Mouse (Mus musculus) CH12.LX (cell line): ENCODE results near the gene Fam184a. TPM values are rescaled to one million over a fixed set of nuclear protein-coding genes. Genes with fewer than 3 reads are reported as not detected.

ENCODE experiments used
- DNase-seq: peaks from one replicate; pipeline ENCODE4 v3.0.0-alpha.2; 2013; ENCODE audit errors: extremely low read depth
- H3K27ac ChIP-seq: 2 replicates; pipeline ENCODE4 v1.5.1; 2012; ENCODE audit warnings: low read depth, mild to moderate bottlenecking, control low read depth, moderate library complexity; ENCODE audit not compliant: insufficient read depth
- H3K27me3 ChIP-seq: replicated peaks from 2 replicates; pipeline ENCODE3; 2012; ENCODE audit warnings: inconsistent platforms
- H3K36me3 ChIP-seq, 2 experiments: replicated peaks in 1 of 2; 2 replicates each; pipeline versions ENCODE3 to v1.6.1; 2012; ENCODE audit warnings: inconsistent platforms in 1 of 2, low read length in 1 of 2, mild to moderate bottlenecking in 1 of 2, mixed read lengths in 1 of 2, moderate library complexity in 1 of 2; ENCODE audit not compliant: control insufficient read depth in 1 of 2, insufficient read depth in 1 of 2
- H3K4me1 ChIP-seq, 2 experiments: 2 replicates each; pipeline ENCODE4 v1.6.1; 2012; ENCODE audit warnings: inconsistent platforms in 1 of 2, moderate library complexity in 1 of 2; ENCODE audit not compliant: insufficient read depth in 2 of 2, control insufficient read depth in 1 of 2
- H3K4me2 ChIP-seq: 2 replicates; pipeline ENCODE4 v1.6.1; 2012; ENCODE audit warnings: low read depth, mild to moderate bottlenecking, control low read depth; ENCODE audit not compliant: poor library complexity, insufficient read depth, severe bottlenecking
- H3K4me3 ChIP-seq, 3 experiments: fragments of 150-350 bp in 1 of 3; sonication (generic) in 1 of 3; replicated peaks in 1 of 3; 2 replicates each; pipeline versions ENCODE3 to v1.5.1; 2011 to 2012; ENCODE audit warnings: low read depth in 2 of 3, low read length in 2 of 3, mild to moderate bottlenecking in 2 of 3, moderate library complexity in 2 of 3, control low read depth in 1 of 3, improper control_type of control experiment in 1 of 3, inconsistent platforms in 1 of 3, mixed read lengths in 1 of 3; ENCODE audit not compliant: poor library complexity in 1 of 3
- H3K79me2 ChIP-seq: replicated peaks from 2 replicates; pipeline ENCODE4 v1.6.1; 2012; ENCODE audit warnings: mild to moderate bottlenecking, moderate library complexity; ENCODE audit not compliant: control insufficient read depth, poor library complexity, insufficient read depth, severe bottlenecking; ENCODE audit errors: extremely low read depth
- H3K9ac ChIP-seq: 2 replicates; pipeline ENCODE4 v1.6.1; 2012; ENCODE audit warnings: low read depth, mild to moderate bottlenecking, control low read depth, moderate library complexity; ENCODE audit not compliant: insufficient read depth
- H3K9me3 ChIP-seq: replicated peaks from 2 replicates; pipeline ENCODE3; 2012; ENCODE audit warnings: low read length, inconsistent platforms, mixed read lengths
- CHD1 ChIP-seq: IDR thresholded peaks from 2 replicates; pipeline ENCODE4 v1.6.1; 2012; ENCODE audit warnings: low read depth, low read length, improper control_type of control experiment, inconsistent platforms
- E2F4 ChIP-seq: IDR thresholded peaks from 2 replicates; pipeline ENCODE4 v1.6.1; 2011; ENCODE audit warnings: low read depth, low read length, improper control_type of control experiment; ENCODE audit not compliant: insufficient replicate concordance
- ELF1 ChIP-seq: IDR thresholded peaks from 2 replicates; pipeline ENCODE4 v1.6.1; 2014; ENCODE audit warnings: low read depth, mild to moderate bottlenecking, inconsistent platforms, low read length, improper control_type of control experiment
- GABPA ChIP-seq: IDR thresholded peaks from 2 replicates; pipeline ENCODE4 v1.6.1; 2012; ENCODE audit warnings: low read depth, low read length, improper control_type of control experiment, inconsistent platforms; ENCODE audit not compliant: insufficient replicate concordance
- HCFC1 ChIP-seq: IDR thresholded peaks from 2 replicates; pipeline ENCODE4 v1.6.1; 2012; ENCODE audit warnings: low read depth, mild to moderate bottlenecking, inconsistent platforms, low read length, improper control_type of control experiment
- JUND ChIP-seq: conservative IDR thresholded peaks from 2 replicates; pipeline ENCODE4 v1.6.1; 2011; ENCODE audit warnings: low read depth, low read length, improper control_type of control experiment
- KAT2A ChIP-seq: IDR thresholded peaks from 2 replicates; pipeline ENCODE4 v1.6.1; 2012; ENCODE audit warnings: low read length, improper control_type of control experiment, inconsistent platforms; ENCODE audit not compliant: insufficient replicate concordance
- MAX ChIP-seq: IDR thresholded peaks from 2 replicates; pipeline ENCODE4 v1.6.1; 2011; ENCODE audit warnings: low read length, improper control_type of control experiment
- MXI1 ChIP-seq: IDR thresholded peaks from 2 replicates; pipeline ENCODE4 v1.6.1; 2011; ENCODE audit warnings: mild to moderate bottlenecking, low read depth, low read length, improper control_type of control experiment
- MYC ChIP-seq: IDR thresholded peaks from 2 replicates; pipeline ENCODE4 v1.6.1; 2011; ENCODE audit warnings: low read depth, mild to moderate bottlenecking, improper control_type of control experiment, low read length
- NELFE ChIP-seq: IDR thresholded peaks from 2 replicates; pipeline ENCODE4 v1.6.1; 2011; ENCODE audit warnings: low read depth, low read length, improper control_type of control experiment
- PAX5 ChIP-seq: IDR thresholded peaks from 2 replicates; pipeline ENCODE4 v1.6.1; 2012; ENCODE audit warnings: low read length, inconsistent platforms, mixed read lengths
- POLR2AphosphoS2 ChIP-seq: IDR thresholded peaks from 2 replicates; pipeline ENCODE4 v1.6.1; 2011; ENCODE audit warnings: low read depth, low read length, improper control_type of control experiment
- SMC3 ChIP-seq: IDR thresholded peaks from 2 replicates; pipeline ENCODE4 v1.6.1; 2011; ENCODE audit warnings: low read depth, low read length, improper control_type of control experiment
- USF1 ChIP-seq: IDR thresholded peaks from 2 replicates; pipeline ENCODE4 v1.6.1; 2014; ENCODE audit warnings: low read depth, mild to moderate bottlenecking, inconsistent platforms, low read length, improper control_type of control experiment
- ZC3H11A ChIP-seq: IDR thresholded peaks from 2 replicates; pipeline ENCODE4 v1.6.1; 2012; ENCODE audit warnings: low read depth, mild to moderate bottlenecking, inconsistent platforms, low read length, improper control_type of control experiment
- ZMIZ1 ChIP-seq: IDR thresholded peaks from 2 replicates; pipeline ENCODE4 v1.6.1; 2012; ENCODE audit warnings: low read depth, mild to moderate bottlenecking, inconsistent platforms, low read length, improper control_type of control experiment
- ZNF384 ChIP-seq: IDR thresholded peaks from 2 replicates; pipeline ENCODE4 v1.6.1; 2012; ENCODE audit warnings: low read depth, low read length, improper control_type of control experiment, inconsistent platforms
- dilution Hi-C: fragments of 300-500 bp; cut with MboI; formaldehyde crosslinking; loops from 2 replicates; pipeline ENCODE4 v1.14.3; 2020; ENCODE audit warnings: low sequenced_read_pairs; ENCODE audit not compliant: extremely low pct_unique_long_range_greater_than_20kb, extremely low pct_ligation_motif_present
- in situ Hi-C: fragments of 300-500 bp; cut with MboI; formaldehyde crosslinking; loops from 3 replicates; pipeline ENCODE4 v1.14.3; 2019; ENCODE audit warnings: low sequenced_read_pairs, low pct_ligation_motif_present, low pct_unique_long_range_greater_than_20kb, mixed read lengths
- polyA plus RNA-seq: library from polyadenylated mRNA; unstranded; fragments of >175 nt; gene quantifications from 2 replicates; pipeline ENCODE4 v1.2.1, GENCODE M21; 2012; ENCODE audit warnings: low read depth; ENCODE audit not compliant: insufficient read length
- total RNA-seq, 2 experiments: library from RNA; depleted of rRNA; stranded (reverse); fragments of 300-350 nt in 1 of 2; fragments of >200 nt in 1 of 2; gene quantifications; 2 replicates each; pipeline ENCODE4 v1.2.3; 2012 to 2014

Fam184a gene
- total and polyA plus RNA-seq, 3 experiments: not detected

DNA sequence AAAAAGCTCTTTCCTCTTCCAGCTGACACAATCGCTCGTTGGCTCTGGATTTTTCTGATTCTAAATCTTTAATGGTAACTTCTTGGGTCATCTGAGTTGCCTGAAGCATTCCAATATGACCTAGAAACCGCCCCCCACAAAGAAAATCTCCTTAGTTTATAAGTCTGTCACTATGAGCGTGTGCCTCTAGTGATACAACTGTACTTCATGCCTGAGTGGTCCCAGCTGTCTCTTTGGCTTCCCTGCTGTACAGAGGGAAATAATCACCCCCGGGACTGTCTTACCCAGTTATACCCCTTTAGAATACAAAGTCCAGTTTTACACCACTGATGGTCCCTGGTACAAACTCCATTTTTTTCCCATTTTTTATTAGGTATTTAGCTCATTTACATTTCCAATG is 56.2 kb downstream of the Fam184a start:
- no peak overlapping the region for H3K4me2 ChIP-seq
- dilution Hi-C loops: no loop called here
- H3K79me2 ChIP-seq: no peaks in the 10 kb centered on the region
- no peak overlapping the region for H3K9ac ChIP-seq
- no peaks in the 10 kb centered on the region for H3K36me3 ChIP-seq
- TF ChIP-seq KAT2A (no peak), MXI1 (no peak), GABPA (no peak), MYC (no peak), ZC3H11A (no peak), ZNF384 (no peak)
- H3K4me3 ChIP-seq: no peak overlapping the region
- peak; percentile 2 for DNase-seq
- peaks cover 4% of the 10 kb centered on the region in 2 experiments; a peak in 1 of 4 replicates for H3K4me1 ChIP-seq
- H3K27ac ChIP-seq: no peak overlapping the region
- in situ Hi-C loops: no loop called here
- H3K27me3 ChIP-seq: no peaks in the 10 kb centered on the region
- H3K9me3 ChIP-seq: no peaks in the 10 kb centered on the region

DNA sequence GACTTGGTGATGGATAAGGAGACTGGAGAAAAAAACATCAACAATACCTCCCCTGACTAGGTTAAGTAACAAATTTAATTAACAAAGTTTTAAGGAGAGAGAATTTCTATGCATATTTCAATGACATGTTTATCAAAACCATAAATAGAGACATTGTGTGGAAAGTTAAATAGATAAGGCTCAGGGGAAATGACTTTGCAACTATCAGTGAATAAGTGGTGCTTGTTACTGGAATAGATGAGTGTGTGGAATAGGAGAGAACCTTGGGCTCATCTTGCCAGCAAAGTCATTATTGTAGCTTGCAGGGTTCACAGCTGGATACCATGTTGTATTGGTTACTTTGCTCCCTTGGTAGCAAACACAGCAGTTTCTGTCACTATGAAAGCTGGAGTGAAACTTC is 59.7 kb downstream of the Fam184a start:
- no peak for TF ChIP-seq PAX5
- TF ChIP-seq NELFE: no peak
- no peak for TF ChIP-seq GABPA
- TF ChIP-seq E2F4: no peak
- TF ChIP-seq CHD1: no peak
- TF ChIP-seq ZMIZ1: no peak
- no peak for TF ChIP-seq ELF1
- TF ChIP-seq HCFC1: no peak
- no peak for TF ChIP-seq ZC3H11A
- no peak for TF ChIP-seq MYC
- no peak for TF ChIP-seq MAX
- no peak for TF ChIP-seq USF1
- TF ChIP-seq SMC3: no peak
- no peak for TF ChIP-seq JUND
- TF ChIP-seq POLR2AphosphoS2: no peak
- Histone ChIP-seq H3K4me1 (peaks cover 4% of the 10 kb centered on the region in 2 experiments; a peak in 1 of 4 replicates), H3K79me2 (no peaks in the 10 kb centered on the region), H3K9me3 (no peaks in the 10 kb centered on the region), H3K4me3 (no peak overlapping the region), H3K9ac (no peak overlapping the region), H3K36me3 (no peaks in the 10 kb centered on the region), H3K27me3 (no peaks in the 10 kb centered on the region), H3K4me2 (no peak overlapping the region), H3K27ac (no peak overlapping the region)
- in situ Hi-C loops: no loop called here
- no peak for DNase-seq
- dilution Hi-C loops: no loop called here
